Mouse (Mus musculus): ENCODE measurements around the gene Homer2.

- TF ChIP-seq CEBPB (IDR thresholded peaks at IDR 0.05; ENCODE audit: low read depth) (no peak), MAX (IDR thresholded peaks at IDR 0.05) (no peak)
Measured at GRCm38 (mm10) chr7:81667156-81667555, 40.2 kb downstream of the Homer2 start.
